Mouse (Mus musculus) layer of hippocampus, postnatal 36 days (tissue): ENCODE results near the gene Irx6. TPM values are rescaled to one million over a fixed set of nuclear protein-coding genes. Genes with fewer than 3 reads are reported as not detected.

Experiments
- DNase-seq, 2 experiments: peaks; one replicate each; pipeline ENCODE4 v3.0.0; 2022
- total RNA-seq, 2 experiments: library from RNA; stranded (reverse); gene quantifications; 2 replicates each; pipeline ENCODE4 v1.2.3; 2021

Irx6 gene
- total RNA-seq, 2 experiments from 2014 or later = 0.13 to 0.15 TPM

DNA sequence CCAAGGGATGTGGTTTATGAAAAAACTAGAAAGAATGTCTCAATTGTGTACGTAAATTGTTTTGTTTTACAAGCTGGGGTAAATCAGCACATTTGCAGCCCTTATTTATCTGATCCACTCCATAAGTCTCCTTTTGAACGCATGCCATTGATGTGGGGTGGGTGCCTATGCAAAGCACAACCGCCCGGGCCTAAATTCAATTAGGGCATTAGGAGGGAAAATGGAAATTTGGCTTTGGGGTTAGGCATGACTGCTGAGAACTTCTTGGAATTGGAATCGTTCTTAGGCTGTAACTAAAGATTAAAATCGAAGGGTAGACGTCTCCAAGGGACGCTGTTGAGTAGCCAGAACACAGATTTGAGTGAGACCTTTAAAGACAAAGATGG, 47.8 kb downstream of the Irx6 start:
- no peak for DNase-seq

DNA sequence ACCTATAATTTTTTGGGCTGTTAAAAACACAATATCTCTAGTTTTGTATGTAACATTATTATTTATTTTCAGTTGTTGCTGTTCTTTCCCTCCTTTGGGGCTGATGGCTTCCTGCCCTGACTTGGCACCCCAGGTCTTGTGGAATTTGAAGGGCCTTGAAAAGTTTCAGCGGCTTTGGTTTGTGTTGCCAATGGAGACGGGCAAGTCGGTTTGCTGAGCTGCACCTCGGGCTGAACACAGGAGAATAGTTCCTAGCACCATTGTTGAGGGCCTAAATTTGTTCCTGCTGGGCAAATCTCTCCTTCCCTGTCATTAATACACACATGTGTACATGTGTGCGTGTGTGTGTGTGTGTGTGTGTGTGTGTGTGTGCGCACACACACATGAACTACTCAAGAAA, 49.2 kb downstream of the Irx6 start:
- no peak for DNase-seq

DNA sequence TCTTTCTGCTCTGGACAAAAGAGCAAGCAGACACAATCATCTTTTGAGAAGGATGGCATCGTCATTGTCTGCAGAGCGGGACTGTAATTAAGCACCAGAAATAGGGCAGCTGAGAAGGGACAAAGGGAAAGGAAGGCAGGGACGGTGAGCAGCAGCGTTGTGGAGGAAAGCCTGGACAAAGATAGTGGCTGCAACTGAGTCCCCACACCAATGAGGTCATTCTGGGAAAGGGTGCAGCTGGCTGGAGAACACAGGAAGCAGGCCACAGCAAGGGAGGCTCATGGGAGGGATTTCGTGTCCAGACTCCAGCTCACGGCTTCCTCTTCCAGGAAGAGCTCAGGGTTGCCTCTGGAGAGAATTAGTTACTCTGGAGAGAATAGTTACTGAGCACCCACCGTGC, 49.9 kb downstream of the Irx6 start:
- no peak for DNase-seq

DNA sequence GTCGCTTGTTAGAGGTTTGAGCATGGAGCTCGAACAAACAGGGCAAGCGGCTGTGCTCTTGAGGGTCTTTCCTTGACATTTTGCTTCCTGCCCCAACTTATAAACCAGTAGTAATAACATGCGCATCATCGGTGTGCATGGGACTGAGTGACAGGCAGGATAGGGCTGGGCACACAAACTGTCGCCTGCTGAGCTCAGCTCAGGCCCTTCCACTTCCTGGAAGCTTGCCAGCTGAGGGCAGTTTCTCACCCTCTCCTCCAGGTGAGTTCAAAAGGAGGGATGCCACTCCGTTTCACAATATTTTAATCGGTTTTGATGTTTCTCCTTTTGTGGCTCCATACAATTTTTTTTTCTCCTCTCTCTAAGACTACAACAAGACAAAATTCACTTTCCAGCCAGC, 50.3 kb downstream of the Irx6 start:
- no peak for DNase-seq

Other genes with a start within 250 kb of the Irx6 start
- 1 to 10 TPM; 4.1 to 5.5 TPM for gene Mmp2, start 153.0 kb downstream of the Irx6 start, total RNA-seq
- 1 to 10 TPM; 8.8 to 9.5 TPM for gene Lpcat2, start 181.1 kb downstream of the Irx6 start, total RNA-seq
- 1 to 10 TPM; 1.2 to 2.3 TPM for gene Capns2, start 227.1 kb downstream of the Irx6 start, total RNA-seq